Mouse (Mus musculus) naive thymus-derived CD4-positive, alpha-beta T cell, adult 5 months (primary cell): ENCODE data around the gene Pknox2. TPM values are rescaled to one million over a fixed set of nuclear protein-coding genes. Genes with fewer than 3 reads are reported as not detected.

Experiments
- polyA plus RNA-seq: library from polyadenylated mRNA; unstranded; fragments of 100-300 nt; shearing (Covaris generic); gene quantifications from one replicate; pipeline ENCODE4 v1.2.1, GENCODE M21; 2017

Pknox2 gene
- not detected for polyA plus RNA-seq

GRCm38 (mm10) chr9:37147359-37147685 is at the start of gene Pknox2:
Gene Pknox2, minus strand, starts transcription at chr9:37147407.

Other genes with a start within 250 kb of the Pknox2 start
- gene Tmem218, start 60.8 kb upstream of the Pknox2 start, polyA plus RNA-seq = 1.7 TPM
- 2.2 TPM for gene Slc37a2, start 108.3 kb upstream of the Pknox2 start, polyA plus RNA-seq
- gene Ccdc15, start 201.0 kb upstream of the Pknox2 start, polyA plus RNA-seq = 6.8 TPM
- not detected for gene Hepacam, start 219.9 kb upstream of the Pknox2 start, polyA plus RNA-seq